Mouse (Mus musculus) right cerebral cortex, postnatal 4 days (tissue): Measurements from ENCODE around the gene Tsr2.

ENCODE experiments used
- DNase-seq: peaks from one replicate; pipeline ENCODE4 v3.0.0-alpha.2; 2022

Tsr2 gene

GRCm38 (mm10) chrX:151096171-151097058 lies at the start of gene Tsr2:
Gene Tsr2, minus strand, starts transcription at chrX:151096543.
- DNase-seq = peak; percentile 66

GRCm38 (mm10) chrX:151132785-151133184 lies 36.4 kb upstream of the Tsr2 start:
- no peak for DNase-seq

DNA sequence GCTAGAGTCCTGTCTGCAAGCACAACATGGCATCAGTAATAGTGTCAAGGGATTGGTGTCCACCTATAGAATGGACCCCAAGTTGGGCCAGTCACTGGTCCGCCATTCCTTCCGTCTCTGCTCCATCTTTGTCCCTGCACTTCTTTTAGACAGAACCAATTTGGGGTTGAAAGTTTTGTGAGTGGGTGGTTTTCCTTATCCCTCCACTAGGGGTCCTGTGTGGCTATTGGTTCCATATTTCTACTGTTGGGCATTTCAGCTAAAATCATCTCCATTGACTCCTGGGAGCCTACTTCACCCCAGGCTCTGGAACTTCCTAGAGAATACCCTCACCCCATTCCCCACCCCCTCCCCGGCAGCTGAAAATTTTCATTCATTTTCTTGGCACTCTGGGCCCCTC lies 34.1 kb upstream of the Tsr2 start:
- DNase-seq = no peak

DNA sequence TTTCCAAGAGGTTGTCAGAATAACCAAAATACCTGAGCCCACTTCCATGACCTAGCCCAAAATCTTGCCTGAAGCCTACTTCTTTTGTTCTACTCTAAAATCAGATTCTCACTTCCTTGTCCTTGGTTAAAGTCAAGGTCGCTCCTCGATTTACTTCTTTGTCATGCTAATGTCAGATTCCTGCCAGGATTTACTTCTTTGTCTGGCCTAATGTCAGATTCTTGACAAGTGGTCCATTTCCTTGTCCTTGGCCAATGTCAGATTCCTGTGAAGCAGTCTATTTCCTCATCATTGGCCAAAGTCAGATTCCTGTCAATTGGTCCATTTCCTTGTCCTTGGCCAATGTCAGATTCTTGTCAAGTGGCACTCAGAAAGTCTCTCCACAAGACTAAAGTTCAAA lies 27.6 kb upstream of the Tsr2 start:
- no peak for DNase-seq

DNA sequence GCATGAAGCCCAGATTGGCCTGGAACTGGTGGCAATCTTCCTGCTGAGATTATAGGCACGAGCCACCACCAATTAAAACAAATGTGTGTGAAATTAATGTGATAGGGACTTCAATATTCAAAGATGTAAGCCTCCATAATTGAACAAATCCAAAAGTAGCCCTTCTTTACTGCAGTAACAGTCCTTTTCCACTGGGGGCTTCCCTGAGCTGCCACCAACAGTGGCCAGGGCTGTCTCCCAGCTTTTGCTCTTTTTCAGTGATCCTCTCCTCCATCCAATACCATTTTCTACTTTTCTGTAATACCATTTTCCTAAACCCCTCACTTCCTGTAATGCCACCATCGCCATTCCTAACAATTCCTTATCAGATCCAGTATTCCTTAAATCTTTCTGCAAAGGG lies 21.1 kb upstream of the Tsr2 start:
- DNase-seq = no peak

DNA sequence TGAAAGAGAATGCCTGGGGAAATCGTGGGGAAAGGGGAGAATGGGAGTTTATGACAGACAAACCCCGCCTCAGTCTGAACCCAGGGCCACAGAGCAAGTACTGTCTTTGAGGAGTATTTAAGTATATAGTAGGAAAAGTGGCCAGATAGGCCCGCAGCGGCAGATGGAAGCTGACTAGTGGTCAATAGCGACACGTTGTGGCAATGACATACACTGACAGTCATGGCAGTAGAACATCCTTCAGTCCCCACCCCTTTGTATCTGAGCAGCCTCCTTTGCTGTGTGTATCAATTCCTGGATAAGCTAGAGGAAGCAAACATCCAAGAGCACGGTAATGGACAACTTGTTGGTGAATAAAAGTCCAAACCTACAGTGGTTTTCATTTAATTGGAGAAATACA lies 20.5 kb upstream of the Tsr2 start:
- DNase-seq = peak; percentile 13

GRCm38 (mm10) chrX:151107301-151108067 lies 11.1 kb upstream of the Tsr2 start:
- DNase-seq = no peak

DNA sequence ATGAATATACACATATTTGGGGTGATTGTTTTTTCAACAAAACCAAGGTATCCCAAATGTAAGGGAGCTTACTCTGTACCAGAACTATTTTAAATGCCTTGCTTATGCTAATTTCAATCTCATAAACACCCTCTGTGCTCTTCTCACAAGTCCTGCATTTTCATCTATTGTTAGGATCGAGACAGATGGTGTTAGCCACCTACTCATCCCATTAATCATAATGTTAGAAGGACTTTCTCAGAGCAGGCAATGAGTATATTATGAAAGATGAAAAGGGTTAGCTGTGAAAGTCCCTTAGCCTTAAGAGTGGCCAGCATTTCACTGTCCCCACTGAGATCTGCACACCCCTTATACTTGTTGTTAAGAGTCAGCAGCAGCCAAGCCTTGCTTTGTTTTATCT lies 8.9 kb downstream of the Tsr2 start:
- DNase-seq = no peak

GRCm38 (mm10) chrX:151085599-151085998 lies 10.7 kb downstream of the Tsr2 start:
- no peak for DNase-seq

GRCm38 (mm10) chrX:151076941-151077485 lies 19.3 kb downstream of the Tsr2 start:
- no peak for DNase-seq

DNA sequence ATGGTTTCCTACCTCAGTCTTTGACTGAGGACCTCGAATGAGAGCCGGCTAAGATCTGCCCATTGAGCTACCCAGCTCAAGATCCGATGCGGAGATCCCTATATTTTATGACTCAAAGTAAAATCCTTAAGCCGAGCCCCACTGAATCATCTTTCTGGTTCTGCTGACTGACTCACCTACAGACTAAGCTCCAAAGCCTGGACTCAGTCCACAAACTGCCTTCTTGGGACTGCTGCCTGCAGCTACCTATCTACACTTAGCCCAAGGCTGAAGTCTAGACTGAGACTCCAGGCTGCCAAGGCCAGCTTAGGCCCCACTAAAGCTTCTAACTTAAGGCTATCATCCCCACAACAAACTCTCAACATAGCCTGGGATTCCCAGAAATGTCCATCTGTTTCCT lies 20.3 kb downstream of the Tsr2 start:
- no peak for DNase-seq

- DNase-seq = no peak
Observed at GRCm38 (mm10) chrX:151067876-151068275, 28.5 kb downstream of the Tsr2 start.

DNA sequence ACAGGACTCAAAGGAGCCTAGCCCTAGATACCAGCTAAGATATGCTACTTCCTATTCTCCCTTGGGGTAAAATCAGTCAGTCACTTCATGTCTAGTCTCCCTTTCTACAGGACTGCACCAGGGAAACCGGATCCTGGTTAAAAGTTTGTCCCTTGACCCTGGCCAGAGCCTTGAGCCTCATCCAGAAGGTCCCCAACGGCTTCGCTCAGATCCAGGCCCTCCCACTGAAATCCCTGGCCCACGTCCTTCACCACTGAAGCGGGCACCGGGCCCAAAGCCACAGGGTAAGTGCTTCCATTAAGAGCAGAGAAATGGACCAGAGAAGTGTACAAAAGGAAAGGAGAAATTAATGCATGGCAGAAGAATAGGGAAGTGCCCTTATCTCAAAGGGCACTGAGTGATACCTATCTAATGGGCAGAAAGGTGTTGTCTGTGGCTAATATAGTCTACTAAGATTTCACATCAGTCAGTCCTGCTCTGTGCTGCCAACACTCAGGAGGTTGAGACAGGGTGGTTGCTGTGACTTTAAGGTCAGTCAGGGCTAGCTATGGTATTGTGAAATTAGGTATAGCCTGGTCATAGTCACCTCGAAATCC lies 30.2 kb downstream of the Tsr2 start:
- DNase-seq = no peak

DNA sequence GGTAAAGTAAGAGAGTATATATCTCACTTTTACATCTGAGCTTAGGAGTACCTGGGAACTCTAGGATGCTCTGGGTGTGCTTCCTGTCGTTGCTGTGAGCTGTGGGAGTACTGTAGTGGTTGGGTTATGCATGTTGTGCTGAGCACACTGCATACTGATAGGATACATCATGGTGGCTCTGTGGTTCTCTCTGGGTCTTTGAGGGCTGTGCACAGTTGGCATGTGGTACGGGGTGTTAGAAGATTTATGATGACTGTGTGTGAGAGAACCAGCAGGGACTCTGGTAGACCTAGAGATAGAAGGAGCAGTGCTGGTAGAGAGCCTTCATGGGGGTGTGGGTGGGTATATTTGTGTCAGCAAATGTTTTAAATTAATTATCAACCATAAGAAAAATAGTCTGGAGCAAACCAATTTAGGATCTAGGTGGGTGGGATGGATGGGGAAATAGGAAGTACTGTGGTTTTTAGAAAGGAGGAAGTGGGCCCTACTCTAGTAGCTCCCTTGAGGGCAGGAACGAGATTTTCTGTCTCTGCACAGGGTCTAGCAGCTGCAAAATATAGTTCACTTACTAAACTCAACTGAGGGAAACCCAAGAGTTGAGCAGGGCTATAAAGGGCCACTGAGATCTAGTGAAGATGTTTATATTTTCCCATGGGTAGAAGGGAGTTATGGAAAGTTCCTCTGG lies 34.6 kb downstream of the Tsr2 start:
- no peak for DNase-seq

- DNase-seq = no peak
Observed at GRCm38 (mm10) chrX:151059346-151059745, 37.0 kb downstream of the Tsr2 start.

DNA sequence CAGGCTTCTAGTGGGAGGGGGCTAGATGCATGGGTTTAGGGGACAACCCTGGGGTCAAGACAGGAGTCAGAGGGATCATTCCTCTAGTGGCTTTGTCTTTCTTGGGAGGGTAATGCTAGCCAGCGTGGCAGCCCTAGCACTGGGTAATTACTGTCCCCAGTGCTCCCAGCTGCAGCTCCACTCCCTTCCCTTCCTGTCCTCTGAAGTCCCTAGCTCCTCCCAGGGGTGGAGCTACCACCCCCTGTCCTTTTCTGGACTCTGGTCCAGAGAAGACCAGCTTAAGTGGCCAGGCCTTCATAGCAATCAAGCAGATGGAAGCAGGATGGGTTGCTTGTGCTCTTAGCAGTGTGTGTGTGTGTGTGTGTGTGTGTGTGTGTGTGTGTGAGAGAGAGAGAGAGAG lies 40.8 kb downstream of the Tsr2 start:
- DNase-seq = no peak

DNA sequence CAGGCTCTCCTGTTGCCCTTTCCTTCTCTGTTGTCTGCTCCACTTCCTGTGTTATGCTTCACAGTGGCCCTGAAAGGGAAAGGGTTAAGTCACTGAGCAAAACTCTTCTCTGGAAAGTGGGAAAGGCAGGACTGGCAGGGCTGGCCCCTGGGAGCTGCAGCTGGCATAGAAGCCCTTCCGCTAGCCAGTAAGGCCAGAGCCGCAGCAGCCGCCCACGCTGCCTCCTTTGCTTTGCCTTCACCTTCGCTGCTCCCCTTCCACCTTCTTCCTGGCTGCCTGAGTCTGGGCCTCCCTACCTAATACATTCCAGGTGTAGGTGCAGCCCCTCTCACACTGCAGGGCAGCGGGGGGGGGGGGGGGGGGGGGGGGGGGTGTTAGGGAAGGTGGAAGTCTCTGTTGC lies 41.9 kb downstream of the Tsr2 start:
- DNase-seq = no peak

GRCm38 (mm10) chrX:151050337-151050736 lies 46.0 kb downstream of the Tsr2 start:
- DNase-seq = peak; percentile 16

GRCm38 (mm10) chrX:151049661-151050215 lies 46.6 kb downstream of the Tsr2 start:
- DNase-seq = no peak

- peak; percentile 23 for DNase-seq
Observed at GRCm38 (mm10) chrX:151047431-151048058, 48.8 kb downstream of the Tsr2 start.

- peak; percentile 75 for DNase-seq
Observed at GRCm38 (mm10) chrX:151046777-151047430, 49.4 kb downstream of the Tsr2 start.
